Mouse (Mus musculus) hindbrain, postnatal 0 days (tissue): ENCODE results near the gene B3gnt7. TPM values are rescaled to one million over a fixed set of nuclear protein-coding genes. Genes with fewer than 3 reads are reported as not detected.

Source experiments
- ATAC-seq: fragments of 200-750 bp; cut with Nextera tagmentation; 2 replicates; pipeline ENCODE4 v1.8.0; 2017; ENCODE audit warnings: mild to moderate bottlenecking, moderate TSS enrichment, moderate library complexity
- DNase-seq: peaks from one replicate; pipeline ENCODE4 v3.0.0-alpha.2; 2015; ENCODE audit warnings: low spot score
- H3K27ac ChIP-seq: fragments of 300-500 bp; sonication (generic); 2 replicates; pipeline ENCODE4 v1.5.1; 2014; ENCODE audit warnings: mild to moderate bottlenecking
- H3K27me3 ChIP-seq: fragments of 300-500 bp; sonication (generic); 2 replicates; pipeline ENCODE4 v1.6.1; 2014; ENCODE audit warnings: low read length, mixed read lengths; ENCODE audit not compliant: insufficient read depth
- H3K36me3 ChIP-seq: fragments of 300-500 bp; sonication (generic); 2 replicates; pipeline ENCODE4 v1.6.1; 2014; ENCODE audit warnings: low read length, mixed read lengths; ENCODE audit not compliant: insufficient read depth
- H3K4me1 ChIP-seq: fragments of 300-500 bp; sonication (generic); 2 replicates; pipeline ENCODE4 v1.6.1; 2014; ENCODE audit warnings: antibody characterized with exemption, low read length, mixed read lengths; ENCODE audit not compliant: insufficient read depth
- H3K4me2 ChIP-seq: fragments of 300-500 bp; sonication (generic); 2 replicates; pipeline ENCODE4 v1.6.1; 2014; ENCODE audit warnings: low read depth, mild to moderate bottlenecking, low read length, moderate library complexity, mixed read lengths
- H3K4me3 ChIP-seq: fragments of 300-500 bp; sonication (generic); 2 replicates; pipeline ENCODE4 v1.5.1; 2014; ENCODE audit warnings: low read length
- H3K9ac ChIP-seq: fragments of 300-500 bp; sonication (generic); replicated peaks from 2 replicates; pipeline ENCODE4 v1.6.1; 2014; ENCODE audit warnings: mild to moderate bottlenecking, low read length, moderate library complexity, mixed read lengths
- H3K9me3 ChIP-seq: fragments of 300-500 bp; sonication (generic); 2 replicates; pipeline ENCODE4 v1.6.1; 2016; ENCODE audit warnings: low read length, mixed read lengths
- CTCF ChIP-seq: IDR thresholded peaks from 2 replicates; pipeline ENCODE4 v1.5.1; 2016; ENCODE audit warnings: antibody characterized with exemption, control low read depth, low read depth
- WGBS: fragments of 180-500 bp; shearing (Covaris S2); extraction: QIAGEN DNeasy Blood & Tissue Kit; methylation state at CpG from one replicate; pipeline ENCODE4 v1.1.7; 2014; 5-methylcytosine and 5-hydroxymethylcytosine counted together
- polyA plus RNA-seq: library from polyadenylated mRNA; unstranded; fragments of >200 nt; fragmentation: Nextera tagmentation; extraction: Ambion mirVana; gene quantifications from 2 replicates; pipeline ENCODE4 v1.2.1, GENCODE M21; 2015
- total RNA-seq: library from RNA; depleted of rRNA; stranded (reverse); fragments of >200 nt; gene quantifications from 2 replicates; pipeline ENCODE4 v1.2.3, GENCODE M21; 2014

The B3gnt7 gene
- total and polyA plus RNA-seq, 2 experiments from 2014 or later: 9.2 to 12.6 TPM

DNA sequence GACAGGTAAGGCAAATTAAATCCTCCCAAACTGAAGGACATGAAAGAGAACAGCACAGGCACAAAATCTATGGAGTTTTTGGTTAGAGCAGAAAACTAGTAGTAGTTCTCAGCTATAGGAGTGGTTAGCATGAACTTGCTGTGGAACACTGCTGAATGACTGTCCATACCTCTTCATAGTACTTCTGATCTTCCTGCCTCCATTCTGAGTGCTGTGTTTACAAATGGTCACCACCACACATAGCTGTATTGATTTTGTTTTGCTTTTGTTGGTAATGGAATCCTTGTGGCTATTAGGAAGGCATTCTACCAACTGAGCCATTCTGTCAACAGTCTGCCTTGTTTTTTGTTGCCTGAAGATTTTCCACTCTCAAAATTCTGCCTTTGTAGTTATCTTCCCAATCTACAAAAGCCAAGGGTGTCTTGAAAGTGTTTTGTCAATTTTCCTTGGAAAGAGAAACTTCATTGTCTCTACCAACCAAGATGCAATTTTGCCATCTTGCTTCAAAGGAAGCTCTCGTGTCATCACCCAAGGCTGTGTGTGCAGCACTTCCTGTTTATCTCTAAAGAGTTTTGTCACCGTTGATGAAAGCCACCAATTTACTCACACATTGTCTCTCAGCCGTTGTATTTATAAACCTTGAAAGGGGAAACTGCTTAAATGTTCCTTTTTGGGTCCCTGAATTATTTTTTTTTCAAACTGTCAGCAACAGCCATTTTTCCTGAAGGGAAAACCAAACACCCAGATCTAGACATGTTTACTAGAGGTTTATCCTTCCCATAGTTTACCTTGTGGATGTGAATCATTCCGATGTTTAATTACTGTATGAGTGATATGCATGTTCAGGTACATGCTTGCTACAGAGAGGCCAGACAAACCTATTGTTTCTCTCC lies 41.6 kb downstream of the B3gnt7 start:
- H3K4me3 ChIP-seq: no peak overlapping the region
- ATAC-seq (no peak), DNase-seq (no peak)
- TF ChIP-seq CTCF: no peak
- no peak overlapping the region for H3K27ac ChIP-seq
- no peaks in the 10 kb centered on the region for H3K9me3 ChIP-seq
- H3K4me2 ChIP-seq: no peak overlapping the region
- peaks cover 16% of the 10 kb centered on the region for H3K36me3 ChIP-seq
- H3K4me1 ChIP-seq: no peaks in the 10 kb centered on the region
- H3K27me3 ChIP-seq: no peaks in the 10 kb centered on the region
- WGBS: 79% methylated on average over 4 of the region's 4 CpGs
- H3K9ac ChIP-seq: no peak overlapping the region

GRCm38 (mm10) chr1:86345069-86345468 lies 42.4 kb downstream of the B3gnt7 start:
- no peak for DNase-seq
- no peak overlapping the region for H3K27ac ChIP-seq
- H3K9ac ChIP-seq: no peak overlapping the region
- no peak for ATAC-seq
- no peaks in the 10 kb centered on the region for H3K9me3 ChIP-seq
- no peak overlapping the region for H3K4me3 ChIP-seq
- no peak for TF ChIP-seq CTCF
- H3K27me3 ChIP-seq: no peaks in the 10 kb centered on the region
- H3K4me2 ChIP-seq: no peak overlapping the region
- WGBS: 92% methylated on average over 4 of the region's 4 CpGs
- H3K36me3 ChIP-seq: peaks cover 24% of the 10 kb centered on the region
- no peaks in the 10 kb centered on the region for H3K4me1 ChIP-seq

DNA sequence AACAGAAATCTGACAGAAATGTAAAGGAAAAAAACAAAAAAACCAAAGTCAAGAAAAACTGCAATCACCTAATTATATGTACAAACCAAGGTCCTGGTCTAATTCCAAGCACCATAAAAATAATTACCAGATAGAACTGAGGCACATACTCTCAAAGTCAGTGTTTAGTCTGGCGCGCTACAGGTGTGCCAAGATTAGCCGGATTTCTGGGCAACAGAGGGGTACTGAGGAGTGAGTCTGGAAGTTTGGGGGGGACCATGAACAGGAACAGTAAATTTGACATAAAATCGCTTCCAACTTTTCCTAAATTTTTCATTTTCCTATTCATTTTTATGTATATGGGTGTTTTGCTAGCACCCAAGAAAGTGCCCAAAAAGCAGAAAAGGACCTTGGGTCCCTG lies 43.3 kb downstream of the B3gnt7 start:
- Histone ChIP-seq H3K27me3 (no peaks in the 10 kb centered on the region), H3K9me3 (no peaks in the 10 kb centered on the region), H3K27ac (no peak overlapping the region), H3K4me2 (no peak overlapping the region), H3K4me3 (no peak overlapping the region), H3K36me3 (peaks cover 33% of the 10 kb centered on the region), H3K9ac (no peak overlapping the region), H3K4me1 (no peaks in the 10 kb centered on the region)
- 95% methylated on average over 4 of the region's 4 CpGs for WGBS
- ATAC-seq: no peak
- DNase-seq: no peak
- no peak for TF ChIP-seq CTCF

- Histone ChIP-seq H3K27ac (no peak overlapping the region), H3K4me3 (no peak overlapping the region), H3K27me3 (no peaks in the 10 kb centered on the region), H3K4me2 (no peak overlapping the region), H3K9ac (no peak overlapping the region), H3K36me3 (peaks cover 44% of the 10 kb centered on the region), H3K9me3 (no peaks in the 10 kb centered on the region), H3K4me1 (no peaks in the 10 kb centered on the region)
- DNase-seq: no peak
- no peak for ATAC-seq
- 90% methylated on average over 3 of the region's 3 CpGs for WGBS
- TF ChIP-seq CTCF: peak; percentile 37
Observed at GRCm38 (mm10) chr1:86346851-86347715, 44.5 kb downstream of the B3gnt7 start.

- Histone ChIP-seq H3K9ac (no peak overlapping the region), H3K9me3 (no peaks in the 10 kb centered on the region), H3K4me3 (no peak overlapping the region), H3K4me2 (no peak overlapping the region), H3K36me3 (peaks cover 48% of the 10 kb centered on the region), H3K27ac (no peak overlapping the region), H3K27me3 (no peaks in the 10 kb centered on the region), H3K4me1 (no peaks in the 10 kb centered on the region)
- WGBS: 50% methylated on average over 1 of the region's 1 CpGs
- ATAC-seq (no peak), DNase-seq (no peak)
- no peak for TF ChIP-seq CTCF
Observed at GRCm38 (mm10) chr1:86347716-86348045, 45.0 kb downstream of the B3gnt7 start.

DNA sequence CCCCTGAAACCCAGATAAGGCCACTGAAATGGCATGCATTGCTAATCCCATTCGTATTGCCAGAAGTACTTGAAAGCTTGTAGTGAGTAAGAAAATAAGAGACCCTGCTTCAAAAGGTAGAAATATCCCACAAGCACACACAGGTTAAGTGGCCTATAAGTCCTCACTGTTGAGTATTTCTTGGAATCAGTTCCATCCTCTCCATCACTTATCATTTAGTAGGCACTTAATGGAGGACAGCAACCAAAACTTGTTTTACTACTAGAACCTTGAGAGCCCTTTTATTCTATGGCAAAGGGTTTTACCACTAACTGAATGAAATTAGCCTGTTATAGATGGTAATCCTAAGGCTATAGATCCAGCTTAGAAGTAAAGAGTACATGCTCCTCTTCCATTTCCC lies 45.5 kb downstream of the B3gnt7 start:
- Histone ChIP-seq H3K27ac (no peak overlapping the region), H3K9ac (no peak overlapping the region), H3K36me3 (peaks cover 51% of the 10 kb centered on the region), H3K4me2 (no peak overlapping the region), H3K4me1 (no peaks in the 10 kb centered on the region), H3K4me3 (no peak overlapping the region), H3K9me3 (no peaks in the 10 kb centered on the region), H3K27me3 (no peaks in the 10 kb centered on the region)
- no peak for ATAC-seq
- TF ChIP-seq CTCF: no peak
- WGBS: 52% methylated on average over 1 of the region's 1 CpGs
- no peak for DNase-seq

DNA sequence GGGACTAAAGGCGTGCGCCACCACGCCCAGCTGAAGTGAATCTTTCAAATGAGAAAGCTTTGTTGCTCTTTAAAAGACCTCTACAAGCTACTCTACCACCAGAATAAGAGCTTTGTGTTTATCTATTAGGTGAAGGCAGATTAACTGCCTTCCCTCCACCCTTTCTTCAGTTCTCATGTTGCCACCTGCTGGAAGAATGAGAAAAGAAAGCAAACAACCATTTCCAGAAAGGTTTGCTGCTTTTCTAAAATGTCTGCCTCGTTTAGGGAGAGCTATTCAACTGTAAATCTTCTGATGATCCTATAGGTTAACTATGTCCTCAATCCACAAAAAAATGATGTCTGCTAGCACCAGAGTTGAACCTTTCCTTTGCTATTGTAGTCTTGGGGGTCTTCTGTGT lies 46.2 kb downstream of the B3gnt7 start:
- no peak overlapping the region for H3K9ac ChIP-seq
- no peaks in the 10 kb centered on the region for H3K9me3 ChIP-seq
- H3K27me3 ChIP-seq: no peaks in the 10 kb centered on the region
- no peak overlapping the region for H3K4me3 ChIP-seq
- 74% methylated on average over 4 of the region's 4 CpGs for WGBS
- TF ChIP-seq CTCF: peak; percentile 42
- H3K36me3 ChIP-seq: peaks cover 58% of the 10 kb centered on the region
- H3K4me1 ChIP-seq: no peaks in the 10 kb centered on the region
- H3K4me2 ChIP-seq: no peak overlapping the region
- no peak; the same call in 1 of the 2 replicates for ATAC-seq
- peak; percentile 39 for DNase-seq
- no peak overlapping the region for H3K27ac ChIP-seq
